Mouse (Mus musculus): Measurements from ENCODE around the gene Iqsec3. TPM values are rescaled to one million over a fixed set of nuclear protein-coding genes. Genes with fewer than 3 reads are reported as not detected.

Gene Iqsec3
- polyA plus RNA-seq, 1 experiment from 2014 or later = 1.5 TPM

Other genes with a start within 250 kb of the Iqsec3 start
- gene Usp18, start 227.8 kb downstream of the Iqsec3 start, polyA plus RNA-seq (2016; fragmentation: Nextera tagmentation; extraction: Ambion mirVana) = 0.73 and 0.88 TPM in 2 replicates
- gene Slc6a13, start 173.5 kb downstream of the Iqsec3 start, polyA plus RNA-seq (2016; fragmentation: Nextera tagmentation; extraction: Ambion mirVana) = 1.4 and 1.7 TPM in 2 replicates
- gene Slc6a12, start 130.6 kb downstream of the Iqsec3 start, polyA plus RNA-seq (2016; fragmentation: Nextera tagmentation; extraction: Ambion mirVana) = not detected in 2 replicates
- 2.5 and 2.6 TPM in 2 replicates for gene A2m, start 161.7 kb upstream of the Iqsec3 start, polyA plus RNA-seq (2016; fragmentation: Nextera tagmentation; extraction: Ambion mirVana)